Mouse (Mus musculus) embryonic fibroblast, embryonic 13.5 days (primary cell): ENCODE data around the gene Golga5.

Experiments
- CTCF ChIP-seq: IDR thresholded peaks from 2 replicates; pipeline ENCODE4 v1.5.1; 2011; ENCODE audit warnings: mild to moderate bottlenecking, control low read depth, low read length, moderate library complexity, borderline replicate concordance; ENCODE audit not compliant: insufficient read depth
- POLR2A ChIP-seq: IDR thresholded peaks from 2 replicates; pipeline ENCODE4 v1.6.1; 2011; ENCODE audit warnings: low read depth, mild to moderate bottlenecking, control low read depth, low read length, moderate library complexity

- TF ChIP-seq CTCF (no peak), POLR2A (no peak)
These were observed 55.8 kb downstream of the Golga5 start for GRCm38 (mm10) chr12:102524760-102525159.
